Mouse (Mus musculus): ENCODE measurements around the gene Eps15. TPM values are rescaled to one million over a fixed set of nuclear protein-coding genes. Genes with fewer than 3 reads are reported as not detected.

Gene Eps15
- polyA plus RNA-seq, 1 experiment from 2014 or later = 27.9 TPM

DNA sequence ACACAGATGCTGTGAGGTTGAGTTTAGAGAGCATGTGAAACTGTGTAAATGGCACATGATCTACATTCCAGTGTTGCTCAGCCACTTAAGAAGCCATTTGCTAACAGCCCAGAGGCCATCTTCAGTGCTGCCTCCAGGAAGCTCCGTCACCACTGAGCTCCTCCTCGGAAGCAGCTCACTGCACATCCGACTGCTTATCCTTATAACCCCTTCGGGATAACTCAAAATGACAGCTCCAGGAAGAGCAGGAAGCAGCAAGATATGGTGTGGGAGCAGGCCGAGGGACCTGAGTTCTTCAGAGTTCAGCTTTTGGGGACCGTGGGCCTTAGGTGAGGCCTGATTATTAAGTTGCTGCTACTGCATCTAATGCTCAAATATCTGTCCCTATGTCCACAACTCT is 18.0 kb upstream of the Eps15 start:
- no peak overlapping the region for H3K27ac ChIP-seq (ENCODE audit: low read length)
- H3K9me3 ChIP-seq (ENCODE audit: control insufficient read depth, low read length) = no peaks in the 10 kb centered on the region

DNA sequence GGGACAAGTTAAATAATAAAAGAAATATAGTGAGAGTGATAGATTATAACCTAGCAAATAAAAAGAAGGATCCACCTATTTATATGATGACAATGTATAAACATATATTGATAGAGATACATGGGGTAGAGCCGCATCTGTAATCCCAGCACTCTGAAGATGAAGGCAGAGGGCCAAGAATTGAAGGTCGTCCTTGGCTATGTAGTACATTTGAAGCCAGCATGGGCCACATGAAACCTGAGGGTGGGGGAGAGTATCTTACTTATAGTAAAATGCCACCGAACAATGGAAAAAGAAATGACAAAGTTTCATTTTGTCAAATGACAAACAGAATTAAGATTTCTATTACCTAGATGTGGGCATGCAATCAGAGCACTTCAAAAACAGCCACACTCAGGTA is 14.0 kb upstream of the Eps15 start:
- WGBS = 90% methylated on average over 3 of the region's 3 CpGs
- no peak overlapping the region for H3K9ac ChIP-seq (ENCODE audit: low read depth, low read length)
- H3K27me3 ChIP-seq (replicated peaks; ENCODE audit: control insufficient read depth, insufficient read depth, low read length) = no peaks in the 10 kb centered on the region
- no peak overlapping the region for H3K4me3 ChIP-seq (ENCODE audit: low read length)
- H3K4me2 ChIP-seq (ENCODE audit: low read depth, low read length) = no peak overlapping the region
- H3K27ac ChIP-seq (ENCODE audit: low read length) = no peak overlapping the region
- no peaks in the 10 kb centered on the region for H3K4me1 ChIP-seq (ENCODE audit: control insufficient read depth, insufficient read depth, low read length)
- H3K9me3 ChIP-seq (ENCODE audit: control insufficient read depth, low read length) = no peaks in the 10 kb centered on the region
- no peak for ATAC-seq
- no peaks in the 10 kb centered on the region for H3K36me3 ChIP-seq (ENCODE audit: control insufficient read depth, insufficient read depth, low read length)

More for the DNA sequence above, 18.0 kb upstream of the Eps15 start:
- no peaks in the 10 kb centered on the region for H3K4me1 ChIP-seq (ENCODE audit: control insufficient read depth, insufficient read depth, low read length)
- no peak overlapping the region for H3K4me3 ChIP-seq (ENCODE audit: low read length)
- no peaks in the 10 kb centered on the region for H3K27me3 ChIP-seq (replicated peaks; ENCODE audit: control insufficient read depth, insufficient read depth, low read length)
- no peak overlapping the region for H3K9ac ChIP-seq (ENCODE audit: low read depth, low read length)
- H3K4me2 ChIP-seq (ENCODE audit: low read depth, low read length) = no peak overlapping the region
- 58% methylated on average over 6 of the region's 6 CpGs for WGBS
- H3K36me3 ChIP-seq (ENCODE audit: control insufficient read depth, insufficient read depth, low read length) = no peaks in the 10 kb centered on the region
- no peak for ATAC-seq

DNA sequence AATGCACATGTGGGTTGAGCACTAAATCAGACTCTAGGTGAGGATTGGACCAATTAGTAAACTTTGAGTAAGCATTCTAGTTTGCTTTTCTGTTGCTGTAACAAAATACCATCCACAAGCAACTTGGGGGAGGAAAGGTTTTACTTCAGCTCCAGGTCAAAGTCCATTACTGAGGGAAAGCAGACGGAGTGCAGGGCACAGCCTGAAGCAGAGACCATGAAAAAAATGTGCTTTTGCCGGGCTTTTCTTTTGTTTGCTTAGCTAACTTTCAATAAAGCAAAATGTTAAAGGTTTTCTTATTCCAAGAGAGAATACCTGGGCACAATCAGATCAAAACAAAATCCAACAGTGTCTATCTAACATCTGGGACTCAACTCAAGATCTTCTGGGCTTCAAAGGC is 13.3 kb upstream of the Eps15 start:
- Histone ChIP-seq H3K36me3 (ENCODE audit: control insufficient read depth, insufficient read depth, low read length) (no peaks in the 10 kb centered on the region), H3K27ac (ENCODE audit: low read length) (no peak overlapping the region), H3K4me3 (ENCODE audit: low read length) (no peak overlapping the region), H3K4me1 (ENCODE audit: control insufficient read depth, insufficient read depth, low read length) (no peaks in the 10 kb centered on the region), H3K4me2 (ENCODE audit: low read depth, low read length) (no peak overlapping the region), H3K9me3 (ENCODE audit: control insufficient read depth, low read length) (no peaks in the 10 kb centered on the region), H3K27me3 (replicated peaks; ENCODE audit: control insufficient read depth, insufficient read depth, low read length) (no peaks in the 10 kb centered on the region), H3K9ac (ENCODE audit: low read depth, low read length) (no peak overlapping the region)
- ATAC-seq = no peak
- WGBS = 43% methylated on average over 2 of the region's 2 CpGs

DNA sequence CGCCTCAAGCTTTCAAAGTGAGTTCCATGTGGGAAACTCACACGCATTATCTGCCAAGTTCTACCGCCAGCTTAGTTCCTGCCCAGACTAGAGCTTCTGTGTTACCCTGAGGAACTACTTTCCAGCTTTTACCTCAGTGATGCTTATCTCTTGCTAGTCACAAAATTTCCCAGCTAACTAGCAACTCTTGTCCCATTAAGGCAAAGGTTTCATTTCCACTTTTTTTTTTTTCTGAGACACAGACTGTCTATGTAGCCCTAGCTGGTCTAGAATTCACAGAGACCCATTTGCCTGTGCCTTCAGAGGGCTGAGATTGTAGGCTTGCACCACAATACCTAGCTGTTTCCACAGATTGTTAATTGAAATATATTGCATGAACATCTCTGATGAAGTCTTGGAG is 12.6 kb upstream of the Eps15 start:
- WGBS = 86% methylated on average over 3 of the region's 3 CpGs
- H3K36me3 ChIP-seq (ENCODE audit: control insufficient read depth, insufficient read depth, low read length) = no peaks in the 10 kb centered on the region
- no peak for ATAC-seq

DNA sequence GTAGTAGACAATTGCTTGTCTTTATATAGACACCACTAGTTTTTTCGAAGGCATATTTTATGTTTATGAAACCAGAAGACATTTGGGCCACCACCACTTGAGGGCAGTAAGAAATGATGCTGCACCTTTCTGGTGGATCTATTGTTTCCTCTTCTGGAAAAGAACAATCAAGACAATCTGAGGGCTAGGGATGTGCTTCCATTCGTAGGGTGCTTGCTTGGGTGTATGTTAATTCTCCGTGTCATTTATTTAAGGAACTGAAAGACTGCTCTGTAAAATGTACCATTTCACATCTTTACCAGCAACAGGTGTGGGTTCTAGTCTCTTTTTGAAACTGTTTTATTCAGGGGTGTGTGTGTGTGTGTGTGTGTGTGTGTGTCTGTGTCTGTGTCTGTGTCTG is 11.2 kb upstream of the Eps15 start:
- no peaks in the 10 kb centered on the region for H3K4me1 ChIP-seq (ENCODE audit: control insufficient read depth, insufficient read depth, low read length)
- no peaks in the 10 kb centered on the region for H3K36me3 ChIP-seq (ENCODE audit: control insufficient read depth, insufficient read depth, low read length)
- 86% methylated on average over 3 of the region's 3 CpGs for WGBS
- no peak for ATAC-seq
- H3K27ac ChIP-seq (ENCODE audit: low read length) = no peak overlapping the region
- H3K9me3 ChIP-seq (ENCODE audit: control insufficient read depth, low read length) = no peaks in the 10 kb centered on the region
- no peak overlapping the region for H3K9ac ChIP-seq (ENCODE audit: low read depth, low read length)
- no peaks in the 10 kb centered on the region for H3K27me3 ChIP-seq (replicated peaks; ENCODE audit: control insufficient read depth, insufficient read depth, low read length)
- no peak overlapping the region for H3K4me2 ChIP-seq (ENCODE audit: low read depth, low read length)
- no peak overlapping the region for H3K4me3 ChIP-seq (ENCODE audit: low read length)

More for the DNA sequence above, 12.6 kb upstream of the Eps15 start:
- Histone ChIP-seq H3K27ac (ENCODE audit: low read length) (no peak overlapping the region), H3K9ac (ENCODE audit: low read depth, low read length) (no peak overlapping the region), H3K4me1 (ENCODE audit: control insufficient read depth, insufficient read depth, low read length) (no peaks in the 10 kb centered on the region), H3K9me3 (ENCODE audit: control insufficient read depth, low read length) (no peaks in the 10 kb centered on the region), H3K4me3 (ENCODE audit: low read length) (no peak overlapping the region), H3K4me2 (ENCODE audit: low read depth, low read length) (no peak overlapping the region), H3K27me3 (replicated peaks; ENCODE audit: control insufficient read depth, insufficient read depth, low read length) (no peaks in the 10 kb centered on the region)

DNA sequence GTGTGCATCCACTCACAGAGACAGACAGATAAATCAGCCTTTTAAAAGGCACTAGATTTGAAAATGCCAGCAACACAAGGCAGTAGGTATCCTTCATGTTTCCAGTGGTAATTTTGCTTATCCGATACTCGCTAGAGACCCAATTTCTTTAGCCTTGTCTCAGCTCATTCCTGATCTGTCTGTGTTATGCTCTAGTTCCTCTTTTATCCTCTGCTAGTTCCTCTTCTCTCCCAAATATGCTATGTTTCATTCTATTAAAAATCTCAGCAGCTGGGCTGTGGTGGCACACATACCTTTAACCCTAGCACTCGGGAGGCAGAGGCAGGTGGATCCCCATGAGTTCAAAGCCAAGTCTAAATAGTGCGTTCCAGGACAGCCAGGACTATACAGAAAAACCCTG is 8.3 kb upstream of the Eps15 start:
- Histone ChIP-seq H3K27ac (ENCODE audit: low read length) (no peak overlapping the region), H3K9ac (ENCODE audit: low read depth, low read length) (no peak overlapping the region), H3K4me1 (ENCODE audit: control insufficient read depth, insufficient read depth, low read length) (no peaks in the 10 kb centered on the region), H3K27me3 (replicated peaks; ENCODE audit: control insufficient read depth, insufficient read depth, low read length) (no peaks in the 10 kb centered on the region), H3K4me2 (ENCODE audit: low read depth, low read length) (no peak overlapping the region), H3K36me3 (ENCODE audit: control insufficient read depth, insufficient read depth, low read length) (no peaks in the 10 kb centered on the region), H3K9me3 (ENCODE audit: control insufficient read depth, low read length) (no peaks in the 10 kb centered on the region), H3K4me3 (ENCODE audit: low read length) (no peak overlapping the region)
- 95% methylated on average over 4 of the region's 4 CpGs for WGBS
- no peak for ATAC-seq

DNA sequence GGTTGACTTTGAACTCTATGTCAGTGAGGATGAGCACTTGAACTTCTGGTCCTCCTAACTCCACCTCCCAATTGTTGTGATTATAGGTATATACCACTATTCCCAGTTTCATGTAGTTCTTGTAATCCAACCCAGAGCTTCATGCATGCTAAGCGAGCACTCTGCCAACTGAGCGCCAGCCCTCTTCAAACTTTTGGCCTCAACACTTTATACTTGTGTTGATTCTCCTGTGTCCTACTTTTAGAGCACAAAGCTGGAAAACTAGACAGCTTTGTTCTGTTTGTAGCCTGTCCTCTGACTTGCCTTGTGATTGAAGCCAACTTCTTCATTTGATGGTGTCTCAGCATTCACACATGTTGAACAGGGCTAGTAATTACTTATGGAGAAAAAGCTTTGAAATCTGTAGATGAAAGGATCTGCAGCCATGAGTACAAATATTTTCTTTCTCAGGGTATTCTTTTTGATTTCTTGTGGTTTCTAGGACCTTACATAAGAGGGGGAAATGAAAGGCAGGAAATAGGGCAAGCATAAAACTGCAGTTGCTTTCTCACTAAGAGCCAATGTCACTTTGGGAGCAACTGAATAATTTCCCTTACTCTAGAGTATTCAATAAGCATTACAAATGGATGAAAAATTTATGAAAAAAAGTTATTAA is 6.4 kb upstream of the Eps15 start:
- Histone ChIP-seq H3K4me1 (ENCODE audit: control insufficient read depth, insufficient read depth, low read length) (no peaks in the 10 kb centered on the region), H3K36me3 (ENCODE audit: control insufficient read depth, insufficient read depth, low read length) (no peaks in the 10 kb centered on the region), H3K4me2 (ENCODE audit: low read depth, low read length) (no peak overlapping the region), H3K4me3 (ENCODE audit: low read length) (no peak overlapping the region), H3K9me3 (ENCODE audit: control insufficient read depth, low read length) (no peaks in the 10 kb centered on the region), H3K27ac (ENCODE audit: low read length) (no peak overlapping the region), H3K9ac (ENCODE audit: low read depth, low read length) (no peak overlapping the region), H3K27me3 (replicated peaks; ENCODE audit: control insufficient read depth, insufficient read depth, low read length) (no peaks in the 10 kb centered on the region)
- no peak for ATAC-seq
- WGBS = 91% methylated on average over 2 of the region's 2 CpGs

DNA sequence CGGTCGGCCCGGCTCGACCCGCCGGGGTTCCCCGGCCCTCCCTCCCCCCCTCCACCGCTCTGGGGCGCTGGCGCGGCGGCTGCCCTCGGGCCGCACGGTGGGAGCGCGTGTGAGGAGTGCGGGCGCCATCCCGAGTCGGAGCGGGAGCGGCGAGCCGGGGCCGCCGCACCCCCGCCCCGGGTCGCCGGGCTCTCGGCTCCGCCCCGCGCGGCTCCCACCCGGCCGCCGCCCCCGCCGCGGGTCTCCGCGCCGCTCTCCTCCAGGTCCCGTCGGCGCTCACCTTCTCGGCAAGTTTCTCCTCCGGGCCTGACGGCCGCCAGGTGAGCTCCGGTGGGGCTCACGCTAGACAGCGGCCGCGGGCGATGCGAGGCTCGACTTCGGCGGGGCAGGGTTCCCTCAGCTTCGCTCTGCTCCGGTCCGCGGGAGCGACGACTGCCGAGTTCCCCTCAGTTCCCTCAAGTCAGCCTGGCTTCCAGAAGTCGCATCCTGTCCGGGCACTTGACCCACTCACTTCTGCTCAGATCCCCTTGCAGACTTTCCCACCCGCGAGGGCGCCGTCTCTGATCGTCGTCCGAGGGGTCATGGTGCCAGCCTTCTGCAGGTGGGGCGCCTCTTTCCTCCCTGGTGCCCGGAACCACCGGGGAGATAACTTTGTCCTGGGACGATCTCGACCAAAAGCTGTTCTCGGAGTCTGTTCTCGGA is 542 bp downstream of the Eps15 start:
- ATAC-seq = peak; percentile 91
- under 1% methylated on average over 79 of the region's 85 CpGs for WGBS

DNA sequence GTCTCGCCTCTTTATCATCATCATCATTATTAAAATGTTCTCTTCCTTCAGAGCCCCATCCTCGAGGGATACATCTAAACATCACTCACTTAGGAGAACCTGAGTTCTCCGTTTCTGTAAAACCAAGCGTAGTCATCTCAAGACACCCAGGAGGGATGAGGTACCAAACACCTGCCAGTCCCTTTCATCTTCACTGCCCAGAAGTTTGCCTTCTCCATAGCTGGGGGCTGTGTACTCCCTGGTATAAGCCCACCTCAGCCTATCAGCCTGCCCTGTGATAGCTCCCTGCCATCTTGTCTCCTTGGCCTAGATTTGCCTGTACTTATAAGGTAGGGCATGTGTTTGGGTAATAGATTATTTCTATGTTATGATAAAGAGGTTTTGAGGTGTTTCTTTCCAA is 1.1 kb downstream of the Eps15 start:
- 8% methylated on average over 4 of the region's 4 CpGs for WGBS
- H3K4me1 ChIP-seq (ENCODE audit: control insufficient read depth, insufficient read depth, low read length) = peaks cover 8% of the 10 kb centered on the region
- peak overlapping the region; percentile 90 for H3K9ac ChIP-seq (ENCODE audit: low read depth, low read length)
- H3K27me3 ChIP-seq (replicated peaks; ENCODE audit: control insufficient read depth, insufficient read depth, low read length) = no peaks in the 10 kb centered on the region
- no peak overlapping the region for H3K27ac ChIP-seq (ENCODE audit: low read length)
- no peaks in the 10 kb centered on the region for H3K9me3 ChIP-seq (ENCODE audit: control insufficient read depth, low read length)
- H3K36me3 ChIP-seq (ENCODE audit: control insufficient read depth, insufficient read depth, low read length) = no peaks in the 10 kb centered on the region
- H3K4me3 ChIP-seq (ENCODE audit: low read length) = peak overlapping the region; percentile 93
- H3K4me2 ChIP-seq (ENCODE audit: low read depth, low read length) = peak overlapping the region; percentile 87
- peak; percentile 0; the same call in 1 of the 2 replicates for ATAC-seq

More for the DNA sequence above, 542 bp downstream of the Eps15 start:
- H3K27ac ChIP-seq (ENCODE audit: low read length) = peak overlapping the region; percentile 79
- peak overlapping the region; percentile 93 for H3K4me3 ChIP-seq (ENCODE audit: low read length)
- peaks cover 8% of the 10 kb centered on the region for H3K4me1 ChIP-seq (ENCODE audit: control insufficient read depth, insufficient read depth, low read length)
- H3K9me3 ChIP-seq (ENCODE audit: control insufficient read depth, low read length) = no peaks in the 10 kb centered on the region
- H3K4me2 ChIP-seq (ENCODE audit: low read depth, low read length) = peak overlapping the region; percentile 87
- no peaks in the 10 kb centered on the region for H3K27me3 ChIP-seq (replicated peaks; ENCODE audit: control insufficient read depth, insufficient read depth, low read length)
- H3K9ac ChIP-seq (ENCODE audit: low read depth, low read length) = peak overlapping the region; percentile 90
- H3K36me3 ChIP-seq (ENCODE audit: control insufficient read depth, insufficient read depth, low read length) = no peaks in the 10 kb centered on the region
